Mouse (Mus musculus) kidney, embryonic 14.5 days (tissue): ENCODE measurements around the gene Rit1. TPM values are rescaled to one million over a fixed set of nuclear protein-coding genes. Genes with fewer than 3 reads are reported as not detected.

Experiments
- ATAC-seq: fragments of 200-750 bp; cut with Nextera tagmentation; 2 replicates; pipeline ENCODE4 v1.8.0; 2017; ENCODE audit warnings: moderate number of reproducible peaks, mild to moderate bottlenecking, moderate TSS enrichment, moderate library complexity; ENCODE audit not compliant: low FRiP score, low TSS enrichment
- H3K27ac ChIP-seq: fragments of 300-500 bp; sonication (generic); 2 replicates; pipeline ENCODE4 v1.5.1; 2014; ENCODE audit warnings: low read depth, mild to moderate bottlenecking, low read length, moderate library complexity, mixed read lengths
- H3K27me3 ChIP-seq: fragments of 300-500 bp; sonication (generic); 2 replicates; pipeline ENCODE4 v1.6.1; 2014; ENCODE audit warnings: mild to moderate bottlenecking, low read length; ENCODE audit not compliant: control insufficient read depth, insufficient read depth
- H3K36me3 ChIP-seq: fragments of 300-500 bp; sonication (generic); 2 replicates; pipeline ENCODE4 v1.6.1; 2014; ENCODE audit warnings: low read length, mixed read lengths; ENCODE audit not compliant: control insufficient read depth, insufficient read depth
- H3K4me1 ChIP-seq: fragments of 300-500 bp; sonication (generic); 2 replicates; pipeline ENCODE4 v1.6.1; 2014; ENCODE audit warnings: low read length, mixed read lengths; ENCODE audit not compliant: control insufficient read depth, insufficient read depth
- H3K4me2 ChIP-seq: fragments of 300-500 bp; sonication (generic); replicated peaks from 2 replicates; pipeline ENCODE4 v1.6.1; 2014; ENCODE audit warnings: low read depth, mild to moderate bottlenecking, low read length
- H3K4me3 ChIP-seq: fragments of 300-500 bp; sonication (generic); 2 replicates; pipeline ENCODE4 v1.5.1; 2014; ENCODE audit warnings: mild to moderate bottlenecking, low read length
- H3K9ac ChIP-seq: fragments of 300-500 bp; sonication (generic); 2 replicates; pipeline ENCODE4 v1.6.1; 2014; ENCODE audit warnings: low read depth, mild to moderate bottlenecking, low read length, moderate library complexity
- H3K9me3 ChIP-seq: fragments of 300-500 bp; sonication (generic); 2 replicates; pipeline ENCODE4 v1.6.1; 2016; ENCODE audit warnings: low read length; ENCODE audit not compliant: control insufficient read depth
- WGBS: fragments of 180-500 bp; shearing (Covaris S2); extraction: QIAGEN DNeasy Blood & Tissue Kit; methylation state at CpG from one replicate; pipeline ENCODE4 v1.1.7; 2014; 5-methylcytosine and 5-hydroxymethylcytosine counted together
- polyA plus RNA-seq: library from polyadenylated mRNA; unstranded; fragments of >200 nt; fragmentation: Nextera tagmentation; extraction: Ambion mirVana; gene quantifications from 2 replicates; pipeline ENCODE4 v1.2.1, GENCODE M21; 2014

Rit1 gene
- polyA plus RNA-seq, 1 experiment from 2014 or later: 46.4 TPM

DNA sequence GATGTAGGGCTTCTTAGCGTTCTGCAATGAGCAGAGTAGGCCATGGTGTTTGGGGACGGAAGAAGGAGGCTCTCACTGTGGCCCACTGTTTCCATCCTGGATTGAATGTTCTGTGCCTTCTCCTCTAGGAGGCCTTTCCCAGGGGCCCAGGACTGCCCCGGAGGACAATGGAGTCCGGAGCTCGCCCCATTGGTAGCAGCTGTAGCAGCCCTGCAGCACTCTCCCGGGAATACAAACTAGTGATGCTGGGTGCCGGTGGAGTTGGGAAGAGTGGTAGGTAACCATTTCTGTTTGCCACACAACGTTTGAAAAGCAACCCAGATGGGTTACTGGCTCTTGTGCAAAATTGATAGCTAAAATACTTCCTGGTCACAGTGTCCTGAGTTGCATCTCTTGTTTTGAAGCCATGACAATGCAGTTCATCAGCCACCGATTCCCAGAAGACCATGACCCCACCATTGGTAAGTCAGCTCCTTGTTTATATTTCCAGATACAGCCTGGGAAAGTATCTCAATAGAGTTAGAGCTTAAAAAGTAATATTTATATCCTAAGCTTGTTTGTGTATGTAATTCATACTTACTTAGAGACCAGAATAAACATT is 660 bp downstream of the Rit1 start:
- Histone ChIP-seq H3K4me2 (peak overlapping the region; percentile 84), H3K4me3 (peak overlapping the region; percentile 71), H3K9me3 (no peaks in the 10 kb centered on the region), H3K36me3 (peaks cover 37% of the 10 kb centered on the region), H3K4me1 (peaks cover 6% of the 10 kb centered on the region), H3K27ac (peak overlapping the region; percentile 48), H3K27me3 (no peaks in the 10 kb centered on the region), H3K9ac (peak overlapping the region; percentile 71)
- WGBS: 6% methylated on average over 9 of the region's 9 CpGs
- ATAC-seq: peak; percentile 51; the same call in 1 of the 2 replicates

DNA sequence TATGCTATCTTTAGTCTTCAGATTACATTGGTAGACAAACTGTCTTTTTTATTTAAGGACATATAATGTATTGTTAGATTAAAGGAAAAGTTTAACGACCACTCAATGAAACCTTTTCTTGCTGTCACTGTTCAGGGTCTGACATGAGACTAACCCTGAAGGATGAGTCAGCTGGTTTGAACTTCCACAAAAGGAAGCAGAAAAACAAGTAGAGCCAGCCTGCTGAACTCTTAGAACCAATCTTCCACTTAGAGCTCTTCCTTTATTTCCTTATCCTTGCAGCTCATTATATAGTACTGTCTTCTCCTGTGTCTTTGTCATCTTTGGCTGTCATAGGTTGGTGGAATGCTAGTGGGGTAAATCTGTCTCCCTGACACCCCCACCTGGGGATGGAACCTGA is 1.2 kb downstream of the Rit1 start:
- peaks cover 32% of the 10 kb centered on the region for H3K36me3 ChIP-seq
- 51% methylated on average over 1 of the region's 1 CpGs for WGBS
- peak overlapping the region; percentile 71 for H3K4me3 ChIP-seq
- H3K27me3 ChIP-seq: no peaks in the 10 kb centered on the region
- H3K4me1 ChIP-seq: peaks cover 6% of the 10 kb centered on the region
- peak overlapping the region; percentile 31; the same call in 1 of the 2 replicates for H3K9ac ChIP-seq
- no peaks in the 10 kb centered on the region for H3K9me3 ChIP-seq
- peak overlapping the region; percentile 84 for H3K4me2 ChIP-seq
- ATAC-seq: no peak
- no peak overlapping the region for H3K27ac ChIP-seq

DNA sequence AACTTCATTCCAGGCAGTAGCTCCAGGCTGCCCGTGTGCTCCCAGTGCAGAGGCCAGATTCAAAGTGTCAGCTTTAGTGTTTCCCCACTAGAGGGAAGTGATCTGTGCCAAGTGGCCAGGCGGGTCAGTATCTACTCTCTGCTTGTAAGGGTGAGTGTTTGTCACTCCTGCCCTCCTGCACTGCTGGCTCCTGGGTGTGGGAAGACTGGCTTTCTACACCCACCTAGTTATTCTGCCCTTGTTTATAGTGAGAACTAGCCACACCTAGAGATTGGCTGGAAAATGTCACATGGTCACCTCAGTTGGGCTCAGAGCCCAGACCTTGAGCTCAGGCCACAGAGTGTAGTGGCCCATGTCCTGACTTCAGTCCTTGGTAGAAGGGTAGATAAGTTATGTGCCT is 2.5 kb downstream of the Rit1 start:
- H3K9me3 ChIP-seq: peaks cover 4% of the 10 kb centered on the region; the same call in 1 of the 2 replicates
- no peaks in the 10 kb centered on the region for H3K27me3 ChIP-seq
- peaks cover 22% of the 10 kb centered on the region; the same call in 1 of the 2 replicates for H3K36me3 ChIP-seq
- ATAC-seq: no peak
- no peak overlapping the region for H3K4me2 ChIP-seq
- 62% methylated on average over 2 of the region's 2 CpGs for WGBS
- no peak overlapping the region for H3K9ac ChIP-seq
- no peak overlapping the region for H3K27ac ChIP-seq
- H3K4me3 ChIP-seq: no peak overlapping the region
- H3K4me1 ChIP-seq: peaks cover 6% of the 10 kb centered on the region

DNA sequence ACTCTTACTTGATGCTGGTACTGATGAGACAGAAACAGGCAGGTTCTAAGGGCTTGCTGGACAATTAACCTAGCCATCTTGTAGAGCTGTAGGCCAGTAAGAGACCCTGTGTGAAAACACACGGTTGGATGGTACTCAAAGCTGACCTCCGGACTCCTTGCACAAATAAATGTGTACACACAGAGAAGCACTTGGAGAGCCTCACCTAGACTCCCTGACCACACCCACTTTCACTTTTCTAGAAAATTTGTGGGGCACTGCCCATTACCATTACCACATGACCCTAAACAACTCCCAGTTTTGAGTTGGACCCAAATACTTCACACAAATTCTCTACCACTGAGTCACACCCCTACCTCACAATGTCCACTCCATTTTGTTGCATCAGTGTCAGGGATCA is 19.9 kb downstream of the Rit1 start:
- Histone ChIP-seq H3K9me3 (0 out of 2 replicates have a peak, but pooled peaks cover under 1% of the 10 kb centered on the region), H3K4me1 (no peaks in the 10 kb centered on the region), H3K27ac (no peak overlapping the region), H3K4me2 (no peak overlapping the region), H3K4me3 (no peak overlapping the region), H3K9ac (no peak overlapping the region), H3K27me3 (no peaks in the 10 kb centered on the region), H3K36me3 (no peaks in the 10 kb centered on the region)
- no peak for ATAC-seq
- 57% methylated on average over 2 of the region's 2 CpGs for WGBS

DNA sequence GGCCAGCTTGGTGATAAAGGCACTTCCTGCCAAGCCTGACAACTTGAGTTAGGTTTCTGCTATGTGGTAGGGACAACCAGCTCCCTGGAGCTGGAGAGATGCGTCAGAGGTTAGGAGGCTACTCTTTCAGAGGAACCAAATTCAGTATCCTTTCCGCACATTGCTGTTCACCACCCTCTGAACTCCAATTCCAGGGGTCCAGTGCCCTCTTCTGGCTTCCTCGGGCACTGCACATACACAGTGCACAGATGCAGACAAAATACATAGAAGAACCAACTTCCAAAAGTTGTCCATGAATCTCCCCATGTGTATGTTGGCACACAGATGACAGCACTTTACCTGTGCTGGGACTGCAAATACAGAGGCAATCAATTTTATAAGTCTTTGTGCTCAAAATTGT is 22.0 kb downstream of the Rit1 start:
- H3K9ac ChIP-seq: no peak overlapping the region
- H3K4me3 ChIP-seq: no peak overlapping the region
- H3K36me3 ChIP-seq: no peaks in the 10 kb centered on the region
- no peak overlapping the region for H3K4me2 ChIP-seq
- H3K4me1 ChIP-seq: no peaks in the 10 kb centered on the region
- WGBS: 57% methylated on average over 3 of the region's 3 CpGs
- no peak for ATAC-seq
- no peaks in the 10 kb centered on the region for H3K27me3 ChIP-seq
- H3K27ac ChIP-seq: no peak overlapping the region
- H3K9me3 ChIP-seq: 0 out of 2 replicates have a peak, but pooled peaks cover 4% of the 10 kb centered on the region

DNA sequence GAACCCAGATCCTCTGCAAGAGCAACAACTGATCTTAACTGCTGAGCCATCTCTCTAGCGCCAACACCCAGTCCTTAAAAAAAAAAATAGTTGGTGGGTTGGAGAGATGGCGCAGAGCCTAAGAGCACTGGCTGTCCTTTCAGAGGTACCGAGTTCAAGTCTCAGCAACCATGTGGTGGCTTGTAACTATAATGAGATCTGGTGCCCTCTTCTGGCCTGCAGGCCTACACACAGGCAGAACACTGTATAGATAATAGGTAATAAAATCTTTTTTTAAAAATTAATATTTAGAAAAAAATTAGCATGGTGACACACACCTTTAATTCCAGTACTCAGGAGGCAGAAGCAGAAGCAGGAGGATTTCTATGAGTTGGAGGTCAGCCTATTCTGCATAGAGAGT is 23.5 kb downstream of the Rit1 start:
- Histone ChIP-seq H3K27me3 (no peaks in the 10 kb centered on the region), H3K9me3 (0 out of 2 replicates have a peak, but pooled peaks cover 4% of the 10 kb centered on the region), H3K4me3 (no peak overlapping the region), H3K4me2 (no peak overlapping the region), H3K36me3 (no peaks in the 10 kb centered on the region), H3K4me1 (no peaks in the 10 kb centered on the region), H3K9ac (no peak overlapping the region), H3K27ac (no peak overlapping the region)
- ATAC-seq: no peak
- 98% methylated on average over 3 of the region's 3 CpGs for WGBS

DNA sequence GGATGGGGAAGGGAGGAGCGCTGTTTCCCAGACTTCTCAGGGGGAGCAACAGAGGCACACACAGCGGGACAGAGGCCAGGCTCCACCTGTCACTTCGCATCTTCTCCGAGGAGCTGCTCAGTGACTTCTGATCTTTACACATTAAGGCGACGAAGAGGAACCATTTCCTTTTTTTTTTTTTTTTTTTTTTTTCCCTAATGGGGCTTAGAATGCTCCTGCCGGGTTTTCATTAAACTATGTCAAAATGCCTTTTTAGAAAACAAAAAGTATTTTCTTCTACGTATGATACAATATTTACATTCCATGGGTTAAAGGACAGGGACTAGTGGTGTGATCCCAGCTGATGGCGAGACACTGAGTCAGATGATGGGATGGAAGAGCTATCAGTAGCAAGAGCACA is 28.9 kb downstream of the Rit1 start:
- 93% methylated on average over 9 of the region's 9 CpGs for WGBS
- peaks cover 19% of the 10 kb centered on the region; the same call in 1 of the 2 replicates for H3K9me3 ChIP-seq
- no peak for ATAC-seq
- H3K4me2 ChIP-seq: no peak overlapping the region
- no peak overlapping the region for H3K4me3 ChIP-seq
- no peak overlapping the region for H3K9ac ChIP-seq
- H3K27ac ChIP-seq: no peak overlapping the region
- peaks cover 7% of the 10 kb centered on the region; the same call in 1 of the 2 replicates for H3K36me3 ChIP-seq
- no peaks in the 10 kb centered on the region for H3K4me1 ChIP-seq
- no peaks in the 10 kb centered on the region for H3K27me3 ChIP-seq

DNA sequence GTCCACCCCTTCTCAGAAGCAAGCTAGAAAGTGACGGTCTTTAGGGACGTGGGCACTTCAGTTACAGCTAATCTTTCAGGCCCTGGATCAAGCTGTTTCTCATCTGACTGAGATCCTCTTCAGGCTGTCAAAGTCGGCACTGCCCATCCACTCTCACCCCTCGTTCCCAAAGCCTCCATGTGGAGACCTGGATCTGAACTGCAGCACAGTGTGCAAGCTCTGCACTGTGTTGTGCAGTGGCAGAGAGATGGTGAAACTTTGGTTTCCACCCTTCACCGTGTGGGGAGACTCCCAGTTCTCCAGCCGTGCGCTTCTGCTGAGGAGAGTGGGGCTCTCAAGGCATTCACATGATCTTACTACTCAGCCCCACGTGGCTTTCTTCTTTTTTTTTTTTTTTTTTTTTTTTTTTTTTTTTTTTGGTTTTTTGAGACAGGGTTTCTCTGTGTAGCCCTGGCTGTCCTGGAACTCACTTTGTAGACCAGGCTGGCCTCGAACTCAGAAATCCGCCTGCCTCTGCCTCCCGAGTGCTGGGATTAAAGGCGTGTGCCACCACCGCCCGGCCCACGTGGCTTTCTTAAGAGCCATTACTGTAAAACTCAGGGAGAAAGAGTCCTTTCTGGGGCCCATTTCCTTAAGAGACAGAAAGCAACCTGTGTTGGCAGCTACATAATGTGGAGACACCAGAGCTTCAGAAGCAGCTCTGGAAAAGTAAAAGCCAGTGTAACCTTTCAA is 29.7 kb downstream of the Rit1 start:
- Histone ChIP-seq H3K4me1 (no peaks in the 10 kb centered on the region), H3K9me3 (peaks cover 19% of the 10 kb centered on the region; the same call in 1 of the 2 replicates), H3K4me2 (no peak overlapping the region), H3K36me3 (peaks cover 7% of the 10 kb centered on the region; the same call in 1 of the 2 replicates), H3K27me3 (no peaks in the 10 kb centered on the region), H3K9ac (no peak overlapping the region), H3K27ac (no peak overlapping the region), H3K4me3 (no peak overlapping the region)
- 95% methylated on average over 15 of the region's 15 CpGs for WGBS
- ATAC-seq: no peak

DNA sequence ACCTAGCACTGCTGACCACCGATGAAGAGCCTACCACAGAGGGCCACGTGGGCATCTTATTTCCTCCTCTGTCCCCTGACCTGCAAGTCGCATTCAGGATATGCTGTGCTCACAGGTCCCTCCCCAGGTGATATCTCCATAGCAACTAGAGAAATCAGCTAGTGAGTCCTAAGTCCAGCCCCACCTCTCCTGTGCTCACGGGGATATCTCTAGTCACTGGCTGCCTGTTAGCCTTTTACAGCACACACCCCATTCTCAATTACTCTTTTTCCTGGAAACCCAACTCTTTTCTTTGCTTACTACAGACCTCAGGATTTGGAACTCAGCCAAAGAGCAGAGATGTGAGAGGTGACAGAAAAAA is 30.2 kb downstream of the Rit1 start:
- Histone ChIP-seq H3K27me3 (no peaks in the 10 kb centered on the region), H3K36me3 (peaks cover 7% of the 10 kb centered on the region; the same call in 1 of the 2 replicates), H3K4me2 (no peak overlapping the region), H3K4me3 (no peak overlapping the region), H3K9ac (no peak overlapping the region), H3K4me1 (no peaks in the 10 kb centered on the region), H3K27ac (no peak overlapping the region), H3K9me3 (peaks cover 15% of the 10 kb centered on the region; the same call in 1 of the 2 replicates)
- WGBS: 90% methylated on average over 4 of the region's 4 CpGs
- no peak for ATAC-seq
